Mouse (Mus musculus) MEL (cell line): Measurements from ENCODE around the gene Ap4e1. TPM values are rescaled to one million over a fixed set of nuclear protein-coding genes. Genes with fewer than 3 reads are reported as not detected.
A peak's percentile ranks its signal among the peaks of the same experiment; 100 is the strongest.

ENCODE experiments used
- DNase-seq: peaks from one replicate; pipeline ENCODE4 v3.0.0; 2011; ENCODE audit warnings: low read depth, low spot score
- H3K27ac ChIP-seq: 2 replicates; pipeline ENCODE4 v1.5.1; 2012; ENCODE audit warnings: low read depth, mild to moderate bottlenecking, control low read depth, low read length, moderate library complexity; ENCODE audit not compliant: control insufficient read depth
- H3K27me3 ChIP-seq, 2 experiments: fragments of 150-350 bp in 1 of 2; sonication (generic) in 1 of 2; 2 replicates each; pipeline ENCODE4 v1.6.1; 2012; ENCODE audit warnings: low read length in 2 of 2, mild to moderate bottlenecking in 2 of 2, improper control_type of control experiment in 1 of 2, moderate library complexity in 1 of 2; ENCODE audit not compliant: insufficient read depth in 2 of 2, control insufficient read depth in 1 of 2
- H3K36me3 ChIP-seq, 2 experiments: 2 replicates each; pipeline ENCODE4 v1.6.1; 2012 to 2014; ENCODE audit warnings: low read length in 2 of 2, improper control_type of control experiment in 1 of 2, inconsistent platforms in 1 of 2, mild to moderate bottlenecking in 1 of 2; ENCODE audit not compliant: insufficient read depth in 2 of 2, control insufficient read depth in 1 of 2
- H3K4me1 ChIP-seq, 2 experiments: fragments of 150-350 bp in 1 of 2; sonication (generic) in 1 of 2; 2 replicates each; pipeline ENCODE4 v1.6.1; 2012; ENCODE audit warnings: low read length in 2 of 2, improper control_type of control experiment in 1 of 2, mild to moderate bottlenecking in 1 of 2; ENCODE audit not compliant: insufficient read depth in 2 of 2, control insufficient read depth in 1 of 2
- H3K4me3 ChIP-seq, 2 experiments: fragments of 150-350 bp in 1 of 2; sonication (generic) in 1 of 2; 2 replicates each; pipeline ENCODE4 v1.5.1; 2012; ENCODE audit warnings: low read depth in 2 of 2, low read length in 2 of 2, mild to moderate bottlenecking in 2 of 2, moderate library complexity in 2 of 2, control low read depth in 1 of 2, improper control_type of control experiment in 1 of 2; ENCODE audit not compliant: control insufficient read depth in 1 of 2, insufficient read depth in 1 of 2
- H3K79me2 ChIP-seq: 2 replicates; pipeline ENCODE4 v1.6.1; 2012; ENCODE audit warnings: mild to moderate bottlenecking, low read length, moderate library complexity; ENCODE audit not compliant: control insufficient read depth, poor library complexity, insufficient read depth
- H3K9ac ChIP-seq: 2 replicates; pipeline ENCODE4 v1.6.1; 2012; ENCODE audit warnings: low read depth, mild to moderate bottlenecking, control low read depth, low read length, moderate library complexity; ENCODE audit not compliant: control insufficient read depth, poor library complexity, severe bottlenecking
- H3K9me3 ChIP-seq: fragments of 150-350 bp; sonication (generic); replicated peaks from 2 replicates; pipeline ENCODE4 v1.6.1; 2012; ENCODE audit warnings: mild to moderate bottlenecking, low read length, improper control_type of control experiment, moderate library complexity; ENCODE audit not compliant: insufficient read depth
- BHLHE40 ChIP-seq: IDR thresholded peaks from 2 replicates; pipeline ENCODE4 v1.6.1; 2012; ENCODE audit warnings: low read depth, mild to moderate bottlenecking, inconsistent platforms, low read length, improper control_type of control experiment, borderline replicate concordance
- CHD1 ChIP-seq: IDR thresholded peaks from 2 replicates; pipeline ENCODE4 v1.6.1; 2012; ENCODE audit warnings: low read depth, mild to moderate bottlenecking, inconsistent platforms, low read length, improper control_type of control experiment
- CHD2 ChIP-seq: IDR thresholded peaks from 2 replicates; pipeline ENCODE4 v1.6.1; 2011; ENCODE audit warnings: low read length, improper control_type of control experiment
- CTCF ChIP-seq, 3 experiments: IDR thresholded peaks in 2 of 3; conservative IDR thresholded peaks in 1 of 3; 2 replicates each; pipeline ENCODE4 v1.5.1; 2011 to 2012; ENCODE audit warnings: low read length in 3 of 3, low read depth in 2 of 3, mild to moderate bottlenecking in 2 of 3, improper control_type of control experiment in 1 of 3, inconsistent platforms in 1 of 3, mixed read lengths in 1 of 3, moderate library complexity in 1 of 3; ENCODE audit not compliant: control insufficient read depth in 1 of 3, insufficient read depth in 1 of 3, poor library complexity in 1 of 3, severe bottlenecking in 1 of 3
- ELF1 ChIP-seq: IDR thresholded peaks from 2 replicates; pipeline ENCODE4 v1.6.1; 2014; ENCODE audit warnings: low read depth, mild to moderate bottlenecking, inconsistent platforms, low read length, improper control_type of control experiment, moderate library complexity
- EP300 ChIP-seq, 2 experiments: IDR thresholded peaks; 2 replicates each; pipeline ENCODE4 v1.6.1; 2011; ENCODE audit warnings: improper control_type of control experiment in 2 of 2, low read length in 2 of 2, low read depth in 1 of 2, mild to moderate bottlenecking in 1 of 2
- ETS1 ChIP-seq: IDR thresholded peaks from 2 replicates; pipeline ENCODE4 v1.6.1; 2012; ENCODE audit warnings: low read depth, mild to moderate bottlenecking, inconsistent platforms, low read length, improper control_type of control experiment, moderate library complexity
- GABPA ChIP-seq: IDR thresholded peaks from 2 replicates; pipeline ENCODE4 v1.6.1; 2012; ENCODE audit warnings: low read depth, mild to moderate bottlenecking, inconsistent platforms, low read length, improper control_type of control experiment, moderate library complexity
- JUND ChIP-seq: IDR thresholded peaks from 2 replicates; pipeline ENCODE4 v1.6.1; 2011; ENCODE audit warnings: low read depth, mild to moderate bottlenecking, improper control_type of control experiment, low read length
- KAT2A ChIP-seq: conservative IDR thresholded peaks from 2 replicates; pipeline ENCODE4 v1.6.1; 2012; ENCODE audit warnings: low read depth, low read length, improper control_type of control experiment, inconsistent platforms
- MAFK ChIP-seq: IDR thresholded peaks from 2 replicates; pipeline ENCODE4 v1.6.1; 2011; ENCODE audit warnings: low read depth, mild to moderate bottlenecking, low read length, improper control_type of control experiment, borderline replicate concordance
- MAX ChIP-seq: IDR thresholded peaks from 2 replicates; pipeline ENCODE4 v1.6.1; 2011; ENCODE audit warnings: low read length, improper control_type of control experiment
- MXI1 ChIP-seq: IDR thresholded peaks from 2 replicates; pipeline ENCODE4 v1.6.1; 2011; ENCODE audit warnings: mild to moderate bottlenecking, low read depth, low read length, improper control_type of control experiment
- MYC ChIP-seq: IDR thresholded peaks from 2 replicates; pipeline ENCODE4 v1.6.1; 2011; ENCODE audit warnings: low read depth, mild to moderate bottlenecking, low read length, improper control_type of control experiment, moderate library complexity
- NELFE ChIP-seq: IDR thresholded peaks from 2 replicates; pipeline ENCODE4 v1.6.1; 2011; ENCODE audit warnings: low read depth, low read length, improper control_type of control experiment
- POLR2AphosphoS2 ChIP-seq: IDR thresholded peaks from 2 replicates; pipeline ENCODE4 v1.6.1; 2011; ENCODE audit warnings: low read length, improper control_type of control experiment
- POLR2AphosphoS5 ChIP-seq: IDR thresholded peaks from 2 replicates; pipeline ENCODE4 v1.6.1; 2012; ENCODE audit warnings: low read depth, borderline replicate concordance, mild to moderate bottlenecking, inconsistent platforms, low read length, moderate library complexity, mixed read lengths
- RAD21 ChIP-seq: IDR thresholded peaks from 2 replicates; pipeline ENCODE4 v1.6.1; 2011; ENCODE audit warnings: mild to moderate bottlenecking, low read depth, low read length, improper control_type of control experiment
- RCOR1 ChIP-seq: IDR thresholded peaks from 2 replicates; pipeline ENCODE4 v1.6.1; 2012; ENCODE audit warnings: low read depth, mild to moderate bottlenecking, inconsistent platforms, low read length, improper control_type of control experiment
- SMC3 ChIP-seq: IDR thresholded peaks from 2 replicates; pipeline ENCODE4 v1.6.1; 2011; ENCODE audit warnings: low read depth, low read length, improper control_type of control experiment
- TAL1 ChIP-seq: IDR thresholded peaks from 2 replicates; pipeline ENCODE4 v1.6.1; 2012; ENCODE audit warnings: mild to moderate bottlenecking, inconsistent platforms, low read length, moderate library complexity, mixed read lengths
- TBP ChIP-seq: IDR thresholded peaks from 2 replicates; pipeline ENCODE4 v1.8.0; 2011; ENCODE audit warnings: low read depth, low read length, improper control_type of control experiment
- TCF12 ChIP-seq: IDR thresholded peaks from 2 replicates; pipeline ENCODE4 v1.6.1; 2014; ENCODE audit warnings: low read depth, mild to moderate bottlenecking, inconsistent platforms, low read length, improper control_type of control experiment, moderate library complexity
- UBTF ChIP-seq: IDR thresholded peaks from 2 replicates; pipeline ENCODE4 v1.6.1; 2012; ENCODE audit warnings: low read depth, mild to moderate bottlenecking, inconsistent platforms, low read length, improper control_type of control experiment, moderate library complexity, borderline replicate concordance; ENCODE audit not compliant: insufficient read depth
- USF1 ChIP-seq: IDR thresholded peaks from 2 replicates; pipeline ENCODE4 v1.6.1; 2014; ENCODE audit warnings: low read depth, mild to moderate bottlenecking, inconsistent platforms, low read length, improper control_type of control experiment, moderate library complexity
- USF2 ChIP-seq, 2 experiments: IDR thresholded peaks; 2 replicates each; pipeline ENCODE4 v1.6.1; 2011 to 2012; ENCODE audit warnings: improper control_type of control experiment in 2 of 2, low read length in 2 of 2, borderline replicate concordance in 1 of 2, inconsistent platforms in 1 of 2, low read depth in 1 of 2, mild to moderate bottlenecking in 1 of 2; ENCODE audit not compliant: insufficient read depth in 1 of 2
- ZC3H11A ChIP-seq: IDR thresholded peaks from 2 replicates; pipeline ENCODE4 v1.6.1; 2012; ENCODE audit warnings: low read depth, mild to moderate bottlenecking, inconsistent platforms, low read length, improper control_type of control experiment
- ZKSCAN1 ChIP-seq: IDR thresholded peaks from 2 replicates; pipeline ENCODE4 v1.6.1; 2012; ENCODE audit warnings: low read depth, mild to moderate bottlenecking, inconsistent platforms, low read length, improper control_type of control experiment, moderate library complexity
- ZMIZ1 ChIP-seq: IDR thresholded peaks from 2 replicates; pipeline ENCODE4 v1.6.1; 2012; ENCODE audit warnings: low read depth, mild to moderate bottlenecking, inconsistent platforms, low read length, improper control_type of control experiment, moderate library complexity
- ZNF384 ChIP-seq: IDR thresholded peaks from 2 replicates; pipeline ENCODE4 v1.6.1; 2012; ENCODE audit warnings: low read depth, mild to moderate bottlenecking, inconsistent platforms, low read length, improper control_type of control experiment
- polyA plus RNA-seq, 2 experiments: library from polyadenylated mRNA; stranded (reverse) in 1 of 2; unstranded in 1 of 2; fragments of >175 nt in 1 of 2; fragments of >200 nt in 1 of 2; gene quantifications; 2 replicates each; pipeline versions ENCODE4 v1.2.1 to v1.2.4; 2012; ENCODE audit warnings: low replicate concordance in 2 of 2, low read depth in 1 of 2; ENCODE audit not compliant: insufficient read length in 2 of 2, insufficient read depth in 1 of 2, missing spikeins in 1 of 2
- total RNA-seq: library from RNA; depleted of rRNA; stranded (reverse); fragments of 300-350 nt; gene quantifications from 2 replicates; pipeline ENCODE4 v1.2.3, GENCODE M21; 2012

The Ap4e1 gene
- total and polyA plus RNA-seq, 3 experiments, result 9.4 TPM; not detected in 1

GRCm38 (mm10) chr2:126994384-126995166 lies 13.9 kb upstream of the Ap4e1 start:
- Histone ChIP-seq H3K4me3 (no peak overlapping the region), H3K27me3 (peaks cover 2 to 6% of the 10 kb centered on the region in 2 experiments)
- TF ChIP-seq ELF1, result no peak
- 0 out of 2 replicates have a peak, but pooled peaks have one; percentile 2 for TF ChIP-seq ZNF384
- TF ChIP-seq ZC3H11A, result no peak
- no peak for TF ChIP-seq CHD2
- no peak for TF ChIP-seq TAL1
- TF ChIP-seq, all 39 proteins: peak for 1
- Histone ChIP-seq H3K36me3 (peaks cover 0 to 4% of the 10 kb centered on the region in 2 experiments; a peak in 2 of 4 replicates), H3K9ac (no peak overlapping the region), H3K4me1 (no peaks in the 10 kb centered on the region), H3K79me2 (no peaks in the 10 kb centered on the region), H3K27ac (no peak overlapping the region), H3K9me3 (no peaks in the 10 kb centered on the region)
- no peak for DNase-seq

- Histone ChIP-seq H3K4me3 (peak overlapping the region in 1 of 2 experiments; percentile 75; a peak in 2 of 4 replicates), H3K9ac (peak overlapping the region; percentile 14; the same call in 1 of the 2 replicates), H3K79me2 (no peaks in the 10 kb centered on the region), H3K9me3 (no peaks in the 10 kb centered on the region), H3K27me3 (peaks cover 2 to 4% of the 10 kb centered on the region in 2 experiments), H3K36me3 (peaks cover 0 to 4% of the 10 kb centered on the region in 2 experiments; a peak in 2 of 4 replicates), H3K27ac (no peak overlapping the region), H3K4me1 (no peaks in the 10 kb centered on the region; a peak in 1 of 4 replicates)
- peak; percentile 78 for DNase-seq
- no peak for TF ChIP-seq ETS1
- no peak for TF ChIP-seq ZKSCAN1
- no peak for TF ChIP-seq USF2 (IDR thresholded peaks at IDR 0.05; ENCODE audit: borderline replicate concordance in 1 of 2, insufficient read depth in 1 of 2, low read depth in 1 of 2, low read length in 2 of 2)
- TF ChIP-seq CTCF (IDR thresholded peaks at IDR 0.05 in 2 of 3, conservative IDR thresholded peaks at IDR 0.05 in 1 of 3; ENCODE audit: control insufficient read depth in 1 of 3, insufficient read depth in 1 of 3, low read depth in 2 of 3, low read length in 3 of 3, poor library complexity in 1 of 3, severe bottlenecking in 1 of 3), result peak; percentile 38 to 84 (median 71)
- no peak for TF ChIP-seq POLR2AphosphoS5
- TF ChIP-seq GABPA, result no peak
- TF ChIP-seq NELFE, result no peak
- peak; percentile 78 for TF ChIP-seq SMC3
- no peak for TF ChIP-seq MYC
- TF ChIP-seq TAL1, result no peak
- no peak for TF ChIP-seq UBTF
- TF ChIP-seq JUND, result no peak
- 0 out of 2 replicates have a peak, but pooled peaks have one; percentile 10 for TF ChIP-seq BHLHE40
- TF ChIP-seq POLR2AphosphoS2, result no peak
- TF ChIP-seq ELF1, result no peak
- no peak for TF ChIP-seq CHD1
- TF ChIP-seq RCOR1, result 0 out of 2 replicates have a peak, but pooled peaks have one; percentile 21
- TF ChIP-seq EP300 (IDR thresholded peaks at IDR 0.05; ENCODE audit: low read depth in 1 of 2, low read length in 2 of 2), result peak in 1 of 2 experiments; percentile 53; a peak in 2 of 4 replicates
- no peak for TF ChIP-seq CHD2
- no peak for TF ChIP-seq MXI1
- no peak for TF ChIP-seq TBP
- no peak for TF ChIP-seq MAFK
- TF ChIP-seq TCF12, result no peak
- TF ChIP-seq KAT2A, result no peak
- no peak for TF ChIP-seq ZMIZ1
- TF ChIP-seq MAX, result 0 out of 2 replicates have a peak, but pooled peaks have one; percentile 14
- no peak for TF ChIP-seq USF1
- TF ChIP-seq RAD21, result peak; percentile 90
Measured at GRCm38 (mm10) chr2:126996737-126997136, 11.8 kb upstream of the Ap4e1 start.
